Mouse (Mus musculus): ENCODE data around the gene Clptm1. TPM values are rescaled to one million over a fixed set of nuclear protein-coding genes. Genes with fewer than 3 reads are reported as not detected.

The Clptm1 gene
- polyA plus RNA-seq, 1 experiment, result 158 TPM

- Histone ChIP-seq H3K4me1 (ENCODE audit: control insufficient read depth, insufficient read depth, low read length) (0 out of 2 replicates have a peak, but pooled peaks cover 4% of the 10 kb centered on the region), H3K27me3 (ENCODE audit: control insufficient read depth, insufficient read depth, low read length) (no peaks in the 10 kb centered on the region), H3K4me3 (replicated peaks; ENCODE audit: insufficient read depth, low read depth, low read length) (no peak overlapping the region), H3K27ac (ENCODE audit: insufficient read depth, low read length) (no peak overlapping the region)
- TF ChIP-seq CTCF (IDR thresholded peaks at IDR 0.05; ENCODE audit: borderline replicate concordance, insufficient read depth, low read depth, low read length) (no peak), POLR2A (IDR thresholded peaks at IDR 0.05; ENCODE audit: borderline replicate concordance, insufficient read depth, low read length) (no peak)
- WGBS, result 92% methylated on average over 16 of the region's 16 CpGs
- DNase-seq, result no peak
These were observed 38.2 kb upstream of the Clptm1 start for GRCm38 (mm10) chr7:19702859-19703555.

- Histone ChIP-seq H3K4me3 (replicated peaks; ENCODE audit: insufficient read depth, low read depth, low read length) (no peak overlapping the region), H3K27ac (ENCODE audit: insufficient read depth, low read length) (no peak overlapping the region), H3K27me3 (ENCODE audit: control insufficient read depth, insufficient read depth, low read length) (no peaks in the 10 kb centered on the region), H3K4me1 (ENCODE audit: control insufficient read depth, insufficient read depth, low read length) (0 out of 2 replicates have a peak, but pooled peaks cover 4% of the 10 kb centered on the region)
- WGBS, result 38% methylated on average over 22 of the region's 22 CpGs
- DNase-seq, result peak; percentile 38 to 47
- TF ChIP-seq CTCF (IDR thresholded peaks at IDR 0.05; ENCODE audit: borderline replicate concordance, insufficient read depth, low read depth, low read length) (peak; percentile 44), POLR2A (IDR thresholded peaks at IDR 0.05; ENCODE audit: borderline replicate concordance, insufficient read depth, low read length) (no peak)
These were observed 36.4 kb upstream of the Clptm1 start for GRCm38 (mm10) chr7:19701069-19701761.

GRCm38 (mm10) chr7:19700299-19701068, 35.7 kb upstream of the Clptm1 start:
- Histone ChIP-seq H3K4me3 (replicated peaks; ENCODE audit: insufficient read depth, low read depth, low read length) (no peak overlapping the region), H3K27ac (ENCODE audit: insufficient read depth, low read length) (0 out of 2 replicates have a peak overlapping the region, but pooled peaks have one; percentile 24), H3K27me3 (ENCODE audit: control insufficient read depth, insufficient read depth, low read length) (no peaks in the 10 kb centered on the region), H3K4me1 (ENCODE audit: control insufficient read depth, insufficient read depth, low read length) (0 out of 2 replicates have a peak, but pooled peaks cover 4% of the 10 kb centered on the region)
- TF ChIP-seq POLR2A (IDR thresholded peaks at IDR 0.05; ENCODE audit: borderline replicate concordance, insufficient read depth, low read length), result no peak
- no peak for TF ChIP-seq CTCF (IDR thresholded peaks at IDR 0.05; ENCODE audit: borderline replicate concordance, insufficient read depth, low read depth, low read length)
- 54% methylated on average over 12 of the region's 12 CpGs for WGBS
- DNase-seq, result no peak

- no peak for DNase-seq
- TF ChIP-seq POLR2A (IDR thresholded peaks at IDR 0.05; ENCODE audit: borderline replicate concordance, insufficient read depth, low read length) (no peak), CTCF (IDR thresholded peaks at IDR 0.05; ENCODE audit: borderline replicate concordance, insufficient read depth, low read depth, low read length) (no peak)
- 0 out of 2 replicates have a peak, but pooled peaks cover 4% of the 10 kb centered on the region for H3K4me1 ChIP-seq (ENCODE audit: control insufficient read depth, insufficient read depth, low read length)
- WGBS, result 86% methylated on average over 4 of the region's 4 CpGs
- H3K27ac ChIP-seq (ENCODE audit: insufficient read depth, low read length), result no peak overlapping the region
- H3K27me3 ChIP-seq (ENCODE audit: control insufficient read depth, insufficient read depth, low read length), result no peaks in the 10 kb centered on the region
- no peak overlapping the region for H3K4me3 ChIP-seq (replicated peaks; ENCODE audit: insufficient read depth, low read depth, low read length)
These were observed 35.0 kb upstream of the Clptm1 start for GRCm38 (mm10) chr7:19699827-19700148.

GRCm38 (mm10) chr7:19698907-19699826, 34.3 kb upstream of the Clptm1 start, which contains the start of gene Apoe:
Apoe (minus strand) TSS chr7:19699188.
- DNase-seq, result peak; percentile 48 to 57
- no peaks in the 10 kb centered on the region for H3K27me3 ChIP-seq (ENCODE audit: control insufficient read depth, insufficient read depth, low read length)
- peak within 1 kb of the TSS; percentile 43; the same call in 1 of the 2 replicates for H3K27ac ChIP-seq (ENCODE audit: insufficient read depth, low read length)
- TF ChIP-seq POLR2A (IDR thresholded peaks at IDR 0.05; ENCODE audit: borderline replicate concordance, insufficient read depth, low read length) (peak; percentile 35; the same call in 1 of the 2 replicates), CTCF (IDR thresholded peaks at IDR 0.05; ENCODE audit: borderline replicate concordance, insufficient read depth, low read depth, low read length) (no peak)
- WGBS, result 4% methylated on average over 20 of the region's 20 CpGs
- H3K4me1 ChIP-seq (ENCODE audit: control insufficient read depth, insufficient read depth, low read length), result 0 out of 2 replicates have a peak, but pooled peaks cover 4% of the 10 kb centered on the region
- peak within 1 kb of the TSS; percentile 44 for H3K4me3 ChIP-seq (replicated peaks; ENCODE audit: insufficient read depth, low read depth, low read length)

- Histone ChIP-seq H3K4me1 (ENCODE audit: control insufficient read depth, insufficient read depth, low read length) (0 out of 2 replicates have a peak, but pooled peaks cover 4% of the 10 kb centered on the region), H3K27ac (ENCODE audit: insufficient read depth, low read length) (peak overlapping the region; percentile 43; the same call in 1 of the 2 replicates), H3K27me3 (ENCODE audit: control insufficient read depth, insufficient read depth, low read length) (no peaks in the 10 kb centered on the region), H3K4me3 (replicated peaks; ENCODE audit: insufficient read depth, low read depth, low read length) (peak overlapping the region; percentile 44)
- TF ChIP-seq CTCF (IDR thresholded peaks at IDR 0.05; ENCODE audit: borderline replicate concordance, insufficient read depth, low read depth, low read length), result no peak
- no peak for TF ChIP-seq POLR2A (IDR thresholded peaks at IDR 0.05; ENCODE audit: borderline replicate concordance, insufficient read depth, low read length)
- WGBS, result 7% methylated on average over 28 of the region's 28 CpGs
- peak in 1 of 2 experiments; percentile 18 for DNase-seq
These were observed 33.4 kb upstream of the Clptm1 start for GRCm38 (mm10) chr7:19697949-19698906.

Measured in cerebellum, adult 2 months (tissue).